Mouse (Mus musculus) liver, postnatal 0 days (tissue): Measurements from ENCODE around the gene Gfod1.

Source experiments
- CTCF ChIP-seq: sonication (generic); IDR thresholded peaks from 2 replicates; pipeline ENCODE4 v1.5.1; 2016; ENCODE audit warnings: antibody characterized with exemption, low read depth
- EP300 ChIP-seq: IDR thresholded peaks from 2 replicates; pipeline ENCODE4 v1.6.1; 2016; ENCODE audit warnings: antibody characterized with exemption, low read depth, mild to moderate bottlenecking

DNA sequence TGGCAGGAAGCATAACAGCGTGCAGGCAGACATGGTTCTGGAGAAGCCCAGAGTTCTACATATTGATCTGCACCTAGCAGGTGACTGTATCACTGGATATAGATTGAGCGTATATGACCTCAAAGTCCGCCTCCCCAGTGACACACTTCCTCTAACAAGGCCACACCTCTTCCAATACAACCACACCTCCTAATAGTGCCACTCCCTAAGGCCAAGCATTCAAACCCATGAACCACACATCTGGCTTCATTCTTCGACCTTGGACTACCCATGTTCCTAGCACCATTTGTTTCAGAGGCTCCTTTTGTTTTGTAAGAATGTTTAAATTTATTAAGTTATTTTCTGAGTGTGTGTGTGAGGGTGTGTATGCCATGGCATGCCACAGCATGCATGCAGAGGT is 116.2 kb downstream of the Gfod1 start:
- no peak for TF ChIP-seq CTCF
- TF ChIP-seq EP300: no peak
